Mouse (Mus musculus) stomach, postnatal 0 days (tissue): Measurements from ENCODE around the gene Zfp300. TPM values are rescaled to one million over a fixed set of nuclear protein-coding genes. Genes with fewer than 3 reads are reported as not detected.

Experiments
- ATAC-seq: fragments of 200-750 bp; cut with Nextera tagmentation; 2 replicates; pipeline ENCODE4 v1.8.0; 2017; ENCODE audit not compliant: low FRiP score, low TSS enrichment
- DNase-seq: peaks from one replicate; pipeline ENCODE4 v3.0.0-alpha.2; 2016; ENCODE audit warnings: low spot score
- H3K27ac ChIP-seq: fragments of 300-500 bp; sonication (generic); replicated peaks from 2 replicates; pipeline ENCODE4 v1.5.1; 2014; ENCODE audit warnings: mild to moderate bottlenecking, control low read depth
- H3K27me3 ChIP-seq: fragments of 300-500 bp; sonication (generic); 2 replicates; pipeline ENCODE4 v1.6.1; 2014; ENCODE audit warnings: low read length; ENCODE audit not compliant: control insufficient read depth, insufficient read depth
- H3K36me3 ChIP-seq: fragments of 300-500 bp; sonication (generic); 2 replicates; pipeline ENCODE4 v1.6.1; 2014; ENCODE audit warnings: low read length, mixed read lengths; ENCODE audit not compliant: control insufficient read depth, insufficient read depth
- H3K4me1 ChIP-seq: fragments of 300-500 bp; sonication (generic); replicated peaks from 2 replicates; pipeline ENCODE4 v1.6.1; 2014; ENCODE audit warnings: antibody characterized with exemption; ENCODE audit not compliant: control insufficient read depth, insufficient read depth
- H3K4me2 ChIP-seq: fragments of 300-500 bp; sonication (generic); replicated peaks from 2 replicates; pipeline ENCODE4 v1.6.1; 2014; ENCODE audit warnings: low read depth, mild to moderate bottlenecking, control low read depth, moderate library complexity
- H3K4me3 ChIP-seq: fragments of 300-500 bp; sonication (generic); 2 replicates; pipeline ENCODE4 v1.5.1; 2014; ENCODE audit warnings: low read depth, low read length, control low read depth
- H3K9ac ChIP-seq: fragments of 300-500 bp; sonication (generic); 2 replicates; pipeline ENCODE4 v1.6.1; 2014; ENCODE audit warnings: mild to moderate bottlenecking, low read length, control low read depth, mixed read lengths
- H3K9me3 ChIP-seq: fragments of 300-500 bp; sonication (generic); 2 replicates; pipeline ENCODE4 v1.6.1; 2016; ENCODE audit warnings: low read length; ENCODE audit not compliant: control insufficient read depth
- CTCF ChIP-seq: IDR thresholded peaks from 2 replicates; pipeline ENCODE4 v1.5.1; 2016; ENCODE audit warnings: antibody characterized with exemption, low read depth, mild to moderate bottlenecking, moderate library complexity
- EP300 ChIP-seq: optimal IDR thresholded peaks from 2 replicates; pipeline ENCODE3; 2016; ENCODE audit warnings: antibody characterized with exemption
- WGBS: fragments of 180-500 bp; shearing (Covaris S2); extraction: QIAGEN DNeasy Blood & Tissue Kit; methylation state at CpG from one replicate; pipeline ENCODE4 v1.1.7; 2014; 5-methylcytosine and 5-hydroxymethylcytosine counted together
- polyA plus RNA-seq: library from polyadenylated mRNA; unstranded; fragments of >200 nt; fragmentation: Nextera tagmentation; extraction: Ambion mirVana; gene quantifications from 2 replicates; pipeline ENCODE4 v1.2.1, GENCODE M21; 2015

Zfp300 gene
- polyA plus RNA-seq, result 0.40 and 0.58 TPM in 2 replicates

DNA sequence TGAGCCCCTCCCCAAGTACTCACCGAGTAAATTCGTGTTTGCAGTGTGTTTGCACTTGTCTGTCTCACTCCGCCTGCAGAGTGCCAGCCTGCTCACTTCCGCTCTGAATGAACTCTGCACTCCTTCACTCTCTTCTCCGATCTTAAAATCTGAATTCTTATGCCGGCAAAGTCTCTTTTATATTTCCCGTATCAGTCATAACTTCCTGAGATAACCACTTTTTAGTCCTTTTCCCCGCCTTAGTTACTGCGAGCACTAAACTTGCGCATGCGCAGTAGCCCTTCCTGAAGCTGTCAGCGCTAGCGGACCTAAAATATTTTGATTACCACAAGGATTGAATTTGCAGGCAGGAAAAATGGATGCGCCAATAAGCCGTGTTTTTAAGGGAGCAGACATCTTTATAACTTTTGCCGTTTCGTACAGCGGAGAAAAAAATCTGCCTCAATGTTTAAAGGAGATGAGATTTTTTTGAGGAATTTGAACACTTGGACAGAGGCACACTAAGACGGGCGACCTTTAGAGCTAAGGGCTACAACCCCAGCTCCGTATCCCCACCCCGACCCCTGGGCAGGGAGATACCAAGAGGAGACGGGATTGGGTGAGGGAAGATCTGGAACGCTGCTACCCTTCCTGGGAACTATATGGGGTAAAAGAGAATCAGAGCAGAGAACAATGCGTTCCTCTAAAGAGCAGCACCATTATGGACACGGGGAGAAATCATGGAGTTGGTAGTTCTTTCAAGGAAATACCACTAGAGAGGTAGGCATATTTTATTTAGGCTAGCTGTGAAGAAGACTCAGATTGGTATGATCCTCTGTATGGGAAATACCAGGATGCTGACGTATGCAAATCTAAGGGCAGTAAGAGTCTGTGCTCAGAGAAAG lies at the start of gene Zfp300:
Gene Zfp300, minus strand, starts transcription at position 545 of the 884 bp plus-strand sequence.
- TF ChIP-seq CTCF (no peak), EP300 (no peak)
- no peaks in the 10 kb centered on the region for H3K27me3 ChIP-seq
- no peaks in the 10 kb centered on the region for H3K9me3 ChIP-seq
- 23% methylated on average over 27 of the region's 27 CpGs for WGBS
- H3K4me2 ChIP-seq, result peak within 1 kb of the TSS; percentile 50
- H3K36me3 ChIP-seq, result no peaks in the 10 kb centered on the region
- peak within 1 kb of the TSS; percentile 67 for H3K27ac ChIP-seq
- H3K4me1 ChIP-seq, result no peaks in the 10 kb centered on the region
- H3K9ac ChIP-seq, result peak within 1 kb of the TSS; percentile 41
- DNase-seq, result peak; percentile 32
- H3K4me3 ChIP-seq, result peak within 1 kb of the TSS; percentile 42
- ATAC-seq, result peak; percentile 71; the same call in 1 of the 2 replicates

DNA sequence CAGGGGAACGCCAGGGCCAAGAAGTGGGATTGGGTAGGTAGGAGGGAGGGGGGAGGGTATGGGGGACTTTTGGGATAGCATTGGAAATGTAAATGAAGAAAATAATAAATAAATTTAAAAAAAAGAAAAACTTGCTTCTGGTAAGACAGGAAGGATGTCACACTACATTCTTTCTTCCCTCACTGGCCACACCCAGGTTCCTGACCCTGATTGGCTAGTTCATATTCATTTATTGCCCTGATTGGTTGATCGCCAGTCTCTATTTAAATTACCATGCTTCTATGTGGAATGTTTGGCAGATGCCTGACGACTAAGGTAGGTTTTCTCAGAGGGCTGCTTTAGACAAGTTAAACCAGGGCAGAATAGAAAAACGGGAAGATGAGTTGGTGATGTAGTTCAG lies 26.2 kb upstream of the Zfp300 start, which contains the start of gene Ssxa1:
Gene Ssxa1, plus strand, starts transcription at position 301 of the 400 bp plus-strand sequence.
- Histone ChIP-seq H3K9me3 (no peaks in the 10 kb centered on the region), H3K36me3 (no peaks in the 10 kb centered on the region), H3K9ac (no peak within 1 kb of the TSS), H3K27me3 (no peaks in the 10 kb centered on the region), H3K4me1 (no peaks in the 10 kb centered on the region), H3K4me3 (no peak within 1 kb of the TSS), H3K4me2 (no peak within 1 kb of the TSS), H3K27ac (no peak within 1 kb of the TSS)
- ATAC-seq, result no peak
- 80% methylated on average over 4 of the region's 4 CpGs for WGBS
- TF ChIP-seq CTCF, result no peak
- no peak for TF ChIP-seq EP300
- DNase-seq, result no peak

DNA sequence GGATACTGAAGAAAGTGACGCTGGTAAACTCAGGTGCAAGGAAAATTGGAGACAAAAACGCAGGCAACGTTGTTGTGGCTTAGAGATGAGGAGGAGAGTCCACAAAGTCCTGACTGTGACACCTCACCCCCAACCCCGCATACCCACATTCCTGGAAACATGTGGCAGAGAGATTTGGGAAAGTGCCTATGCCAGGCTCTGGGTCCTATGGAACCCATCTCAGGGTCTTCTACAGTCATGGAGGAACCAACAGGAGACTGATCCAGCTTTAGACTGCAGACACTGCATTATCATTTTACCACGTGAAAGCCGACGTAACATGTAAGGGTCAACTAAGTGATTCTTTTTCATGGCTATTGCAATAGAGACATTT lies 526 bp upstream of the Zfp300 start:
- Histone ChIP-seq H3K27ac (no peak overlapping the region), H3K4me3 (peak overlapping the region; percentile 42), H3K4me2 (peak overlapping the region; percentile 50), H3K9me3 (no peaks in the 10 kb centered on the region), H3K9ac (no peak overlapping the region), H3K27me3 (no peaks in the 10 kb centered on the region), H3K36me3 (no peaks in the 10 kb centered on the region), H3K4me1 (no peaks in the 10 kb centered on the region)
- TF ChIP-seq CTCF, result no peak
- no peak for TF ChIP-seq EP300
- no peak for DNase-seq
- 48% methylated on average over 7 of the region's 7 CpGs for WGBS
- no peak for ATAC-seq

DNA sequence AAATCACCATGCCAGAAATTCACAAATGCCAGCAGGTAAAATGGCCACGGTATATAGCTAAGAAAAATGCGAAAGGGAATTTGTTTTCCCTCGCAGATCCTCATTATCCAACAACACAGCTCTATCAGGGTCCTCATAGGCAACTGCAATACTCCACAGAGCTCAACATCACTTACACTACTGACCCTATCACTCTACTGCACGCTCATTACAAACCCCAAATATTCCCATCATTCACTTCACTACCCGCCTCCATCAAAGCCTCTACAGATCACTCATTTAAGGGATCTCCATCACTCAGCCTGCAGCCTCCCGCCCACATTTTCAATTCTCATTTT lies 713 bp downstream of the Zfp300 start:
- Histone ChIP-seq H3K4me1 (no peaks in the 10 kb centered on the region), H3K27ac (no peak overlapping the region), H3K36me3 (no peaks in the 10 kb centered on the region), H3K9ac (peak overlapping the region; percentile 35; the same call in 1 of the 2 replicates), H3K27me3 (no peaks in the 10 kb centered on the region), H3K9me3 (no peaks in the 10 kb centered on the region), H3K4me2 (peak overlapping the region; percentile 50), H3K4me3 (peak overlapping the region; percentile 42)
- no peak for TF ChIP-seq CTCF
- TF ChIP-seq EP300, result no peak
- WGBS, result 30% methylated on average over 6 of the region's 6 CpGs
- DNase-seq, result no peak
- no peak for ATAC-seq

DNA sequence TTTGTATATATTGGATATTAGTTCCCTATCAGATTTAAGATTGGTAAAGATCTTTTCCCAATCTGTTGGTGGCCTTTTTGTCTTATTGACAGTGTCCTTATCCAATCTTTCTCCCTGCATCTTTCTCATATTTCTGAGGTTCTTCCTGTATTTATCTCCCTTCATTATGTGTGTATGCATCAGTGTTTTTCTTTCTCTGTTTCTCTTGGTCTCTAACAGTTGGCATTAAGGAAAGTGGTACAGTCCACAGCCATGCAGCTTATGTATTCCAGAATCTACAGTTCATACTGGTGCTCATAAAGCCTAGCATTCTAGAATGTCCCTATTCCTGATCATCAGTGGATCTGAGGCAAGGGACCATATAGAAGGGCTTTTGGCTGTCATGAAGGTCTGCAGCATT lies 21.2 kb downstream of the Zfp300 start, which contains the start of gene Spaca5:
Gene Spaca5, plus strand, starts transcription at position 301 of the 400 bp plus-strand sequence.
- Histone ChIP-seq H3K4me2 (no peak within 1 kb of the TSS), H3K9ac (no peak within 1 kb of the TSS), H3K9me3 (no peaks in the 10 kb centered on the region), H3K4me3 (no peak within 1 kb of the TSS), H3K36me3 (no peaks in the 10 kb centered on the region), H3K27ac (no peak within 1 kb of the TSS), H3K4me1 (no peaks in the 10 kb centered on the region), H3K27me3 (no peaks in the 10 kb centered on the region)
- DNase-seq, result no peak
- no peak for ATAC-seq
- TF ChIP-seq EP300, result no peak
- no peak for TF ChIP-seq CTCF

DNA sequence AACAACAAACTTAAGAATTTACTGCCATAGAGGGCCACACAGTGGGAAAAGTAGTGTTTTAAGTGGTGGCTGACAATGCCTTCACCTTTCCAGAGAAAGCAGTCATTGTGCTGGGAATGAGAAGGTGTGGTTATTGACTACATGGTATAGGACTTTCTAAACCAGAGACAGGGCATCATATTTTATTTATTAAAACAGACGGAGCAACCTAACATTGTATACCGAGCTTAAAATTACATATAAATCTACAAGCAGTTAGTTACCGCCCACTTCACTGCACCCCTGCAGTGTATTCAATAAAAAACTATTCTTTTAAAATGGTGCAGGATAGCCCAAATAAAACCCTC lies 26.8 kb downstream of the Zfp300 start:
- peak overlapping the region; percentile 51 for H3K4me3 ChIP-seq
- H3K9ac ChIP-seq, result no peak overlapping the region
- H3K4me1 ChIP-seq, result no peaks in the 10 kb centered on the region
- H3K9me3 ChIP-seq, result no peaks in the 10 kb centered on the region
- peak overlapping the region; percentile 36; the same call in 1 of the 2 replicates for H3K4me2 ChIP-seq
- H3K27me3 ChIP-seq, result no peaks in the 10 kb centered on the region
- ATAC-seq (no peak), DNase-seq (no peak)
- TF ChIP-seq CTCF (no peak), EP300 (no peak)
- H3K27ac ChIP-seq, result no peak overlapping the region
- WGBS, result 68% methylated on average over 3 of the region's 3 CpGs
- no peaks in the 10 kb centered on the region for H3K36me3 ChIP-seq
